Mouse (Mus musculus): ENCODE data around the gene Obscn.

DNA sequence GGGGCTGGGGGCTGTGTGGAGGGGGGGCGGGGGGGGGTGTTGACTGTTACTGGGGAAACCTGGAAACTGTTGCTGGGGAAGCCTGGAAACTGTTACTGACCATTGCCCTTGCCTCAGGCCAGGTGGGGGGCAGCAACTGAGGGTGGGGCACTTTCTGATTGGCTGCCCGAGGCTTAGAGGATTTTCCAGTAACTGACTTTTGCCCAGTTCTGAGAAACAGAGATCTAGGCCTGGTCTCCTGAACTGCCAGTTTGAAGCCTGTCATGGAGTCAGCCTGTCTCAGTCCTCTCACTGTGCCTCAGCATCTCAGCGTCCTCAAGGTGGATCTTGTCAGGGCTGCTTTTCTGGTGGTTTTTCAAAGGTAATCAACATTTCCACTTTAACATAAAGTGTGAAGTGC lies 161.8 kb downstream of the Obscn start:
- TF ChIP-seq CTCF (conservative IDR thresholded peaks at IDR 0.05; ENCODE audit: insufficient read depth, insufficient read length, low read depth, low read length): no peak
- no peak for TF ChIP-seq POLR2A (IDR thresholded peaks at IDR 0.05; ENCODE audit: low read depth, low read length)
